ENCODE assay signal across 11 mouse cellular contexts in the genomic region with DNA sequence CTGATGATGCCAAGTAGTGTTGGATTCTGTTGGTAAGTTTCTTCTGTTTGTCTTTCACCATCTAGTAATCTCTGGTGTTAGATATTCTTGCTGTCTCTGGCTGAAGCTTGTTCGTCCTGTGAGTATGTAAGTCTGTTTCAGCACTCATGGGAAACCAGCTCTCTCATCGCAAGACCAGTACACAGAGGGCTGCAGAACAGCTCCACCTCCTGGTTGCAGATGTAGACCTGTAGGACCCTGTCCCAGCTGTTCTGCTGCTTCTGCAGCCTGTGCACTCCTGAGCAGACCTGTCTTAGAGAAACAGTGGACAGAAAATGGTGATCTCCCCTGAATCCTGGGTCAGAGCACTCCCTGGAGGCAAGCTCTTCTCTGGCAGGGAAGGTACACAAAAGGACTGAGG.
DNase-seq lines count a peak whose midpoint lies in the region; ATAC-seq and TF ChIP-seq lines count a peak whose summit lies in the region.
"Had no signal": no experiment of that assay in that cellular context is flagged by ENCODE, and none has a peak within 500 bp of the region (broad histone marks: within the 10 kb centered on the region; RNA-seq: fewer than 3 reads in every experiment).

No protein-coding gene starts in this region.

- no peaks in the 10 kb centered on the region for H3K36me3 ChIP-seq in kidney, postnatal 0 days (ENCODE audit: insufficient read depth, low read length)
- H3K36me3 ChIP-seq in embryonic facial prominence, embryonic 14.5 days (ENCODE audit: control insufficient read depth, insufficient read depth, low read length), result no peaks in the 10 kb centered on the region
- H3K36me3 ChIP-seq: heart, embryonic 10.5 days had no signal

- WGBS in kidney, postnatal 0 days, result 53% methylated on average over 2 of the region's 2 CpGs
- WGBS in embryonic facial prominence, embryonic 14.5 days, result 50% methylated on average over 2 of the region's 2 CpGs

- H3K4me3 ChIP-seq in kidney, postnatal 0 days (replicated peaks; ENCODE audit: low read depth, low read length), result no peak overlapping the region
- H3K4me3 ChIP-seq in embryonic facial prominence, embryonic 14.5 days (ENCODE audit: low read depth, low read length), result no peak overlapping the region
- H3K4me3 ChIP-seq: heart, embryonic 10.5 days had no signal

- no peak overlapping the region for H3K4me2 ChIP-seq in kidney, postnatal 0 days (ENCODE audit: low read length)
- H3K4me2 ChIP-seq in embryonic facial prominence, embryonic 14.5 days (ENCODE audit: low read depth, low read length), result no peak overlapping the region

- no peaks in the 10 kb centered on the region for H3K9me3 ChIP-seq in kidney, postnatal 0 days (replicated peaks; ENCODE audit: low read length)
- no peaks in the 10 kb centered on the region for H3K9me3 ChIP-seq in embryonic facial prominence, embryonic 14.5 days (ENCODE audit: control insufficient read depth, low read length)
- H3K9me3 ChIP-seq: heart, embryonic 10.5 days had no signal

- no peak overlapping the region for H3K27ac ChIP-seq in kidney, postnatal 0 days
- H3K27ac ChIP-seq in embryonic facial prominence, embryonic 14.5 days (replicated peaks; ENCODE audit: low read depth, low read length), result no peak overlapping the region
- H3K27ac ChIP-seq: heart, embryonic 10.5 days; liver, embryonic 14.5 days had no signal

- H3K27me3 ChIP-seq in kidney, postnatal 0 days (ENCODE audit: insufficient read depth, low read length), result no peaks in the 10 kb centered on the region
- no peaks in the 10 kb centered on the region for H3K27me3 ChIP-seq in embryonic facial prominence, embryonic 14.5 days (replicated peaks; ENCODE audit: control insufficient read depth, insufficient read depth, low read length)

- TF ChIP-seq CTCF in kidney, postnatal 0 days (IDR thresholded peaks at IDR 0.05; ENCODE audit: low read depth), result peak; percentile 57

- DNase-seq in cerebellum, postnatal 14 days, result peak; percentile 1 to 4
- DNase-seq in kidney, postnatal 0 days (ENCODE audit: low spot score), result peak; percentile 19
- no peak for DNase-seq in kidney, postnatal 36 days
- peak; percentile 55 for DNase-seq in ES-CJ7 (ENCODE audit: low read depth, low spot score)
- peak; percentile 26 for DNase-seq in embryonic facial prominence, embryonic 14.5 days (ENCODE audit: low spot score)
- no peak for DNase-seq in thymus, postnatal 36 days
- DNase-seq in gastrocnemius, adult 18-20 months (ENCODE audit: low spot score), result no peak
- DNase-seq: thymus, postnatal 25 days had no signal

- H3K9ac ChIP-seq in kidney, postnatal 0 days (ENCODE audit: low read depth, low read length), result no peak overlapping the region
- H3K9ac ChIP-seq in embryonic facial prominence, embryonic 14.5 days (ENCODE audit: low read depth, low read length), result no peak overlapping the region
- H3K9ac ChIP-seq: liver, embryonic 14.5 days had no signal

- no peaks in the 10 kb centered on the region for H3K4me1 ChIP-seq in kidney, postnatal 0 days (replicated peaks; ENCODE audit: insufficient read depth, low read length)
- no peaks in the 10 kb centered on the region for H3K4me1 ChIP-seq in embryonic facial prominence, embryonic 14.5 days (ENCODE audit: control insufficient read depth, insufficient read depth, low read length)
- H3K4me1 ChIP-seq: heart, embryonic 10.5 days had no signal

- no peak for ATAC-seq in cerebellum, adult (ENCODE audit: insufficient number of reproducible peaks, low FRiP score, low TSS enrichment)
- ATAC-seq in kidney, postnatal 0 days (replicated peaks; ENCODE audit: low FRiP score, low read depth), result no peak
- ATAC-seq in embryonic facial prominence, embryonic 14.5 days (ENCODE audit: low read depth), result no peak

Comparison
In these comparisons a context has a peak if more than half of its experiments do, and no peak if none do; other contexts are left out.
1. DNase-seq: peak in cerebellum, postnatal 14 days (2 of 2), kidney, postnatal 0 days (single experiment), ES-CJ7 (single experiment) and embryonic facial prominence, embryonic 14.5 days (single experiment); none in kidney, postnatal 36 days (0 of 2), thymus, postnatal 36 days (0 of 2) and gastrocnemius, adult 18-20 months (single experiment).